Comparison of ENCODE assay signal across 8 mouse cellular contexts in the genomic region with DNA sequence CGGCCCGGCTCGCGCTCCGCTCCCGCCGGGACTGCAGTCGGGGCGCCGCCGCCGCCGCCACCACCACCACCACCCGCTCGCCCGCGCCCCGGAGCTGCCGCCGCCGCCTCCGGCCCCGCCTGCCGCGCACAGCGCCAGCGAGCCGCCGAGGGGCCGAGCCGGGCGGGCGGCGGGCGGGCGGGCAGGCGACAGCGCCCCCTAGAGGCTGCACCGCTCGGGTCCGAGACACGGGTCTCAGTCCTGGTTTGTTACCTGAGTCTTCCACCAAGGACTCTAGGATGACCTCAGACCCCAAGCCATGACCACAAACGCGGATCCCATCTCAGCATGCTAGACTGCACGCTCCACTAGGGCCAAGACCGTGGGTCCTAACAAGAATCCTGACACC. TPM values are rescaled to one million over a fixed set of nuclear protein-coding genes. Genes with fewer than 3 reads are reported as not detected.
A peak's percentile ranks its signal among the peaks of the same experiment; 100 is the strongest.
DNase-seq lines count a peak whose midpoint lies in the region; ATAC-seq lines count a peak whose summit lies in the region.

Gene Grk2 (minus strand): TSS at position 33 of the 388 bp plus-strand sequence.

- H3K4me1 ChIP-seq in embryonic facial prominence, embryonic 10.5 days, result peaks cover 49% of the 10 kb centered on the region
- H3K4me1 ChIP-seq in limb, embryonic 13.5 days, result peaks cover 50% of the 10 kb centered on the region
- peaks cover 51% of the 10 kb centered on the region for H3K4me1 ChIP-seq in midbrain, embryonic 14.5 days (ENCODE audit: control insufficient read depth, insufficient read depth, low read length)

- no peaks in the 10 kb centered on the region for H3K9me3 ChIP-seq in embryonic facial prominence, embryonic 10.5 days
- no peaks in the 10 kb centered on the region for H3K9me3 ChIP-seq in limb, embryonic 13.5 days
- no peaks in the 10 kb centered on the region for H3K9me3 ChIP-seq in midbrain, embryonic 14.5 days (ENCODE audit: control insufficient read depth, low read length)

- 9% methylated on average over 46 of the region's 46 CpGs for WGBS in embryonic facial prominence, embryonic 10.5 days
- WGBS in limb, embryonic 13.5 days, result under 1% methylated on average over 46 of the region's 46 CpGs
- under 1% methylated on average over 28 of the region's 46 CpGs for WGBS in midbrain, embryonic 14.5 days

- H3K36me3 ChIP-seq in embryonic facial prominence, embryonic 10.5 days (replicated peaks), result no peaks in the 10 kb centered on the region
- H3K36me3 ChIP-seq in limb, embryonic 13.5 days, result no peaks in the 10 kb centered on the region
- no peaks in the 10 kb centered on the region for H3K36me3 ChIP-seq in midbrain, embryonic 14.5 days (ENCODE audit: control insufficient read depth, insufficient read depth, low read length)

- peak within 1 kb of the TSS; percentile 96 for H3K9ac ChIP-seq in limb, embryonic 13.5 days
- peak within 1 kb of the TSS; percentile 98 for H3K9ac ChIP-seq in midbrain, embryonic 14.5 days (replicated peaks; ENCODE audit: low read length)

- ATAC-seq in limb, embryonic 13.5 days (ENCODE audit: low FRiP score, low read depth), result peak; percentile 83
- ATAC-seq in midbrain, embryonic 14.5 days (ENCODE audit: low FRiP score, low TSS enrichment), result peak; percentile 81

- H3K4me2 ChIP-seq in limb, embryonic 13.5 days (replicated peaks), result peak within 1 kb of the TSS; percentile 90
- peak within 1 kb of the TSS; percentile 88 for H3K4me2 ChIP-seq in midbrain, embryonic 14.5 days (ENCODE audit: low read length)

- peak; percentile 75 for DNase-seq in layer of hippocampus, adult 11-12 months (ENCODE audit: low spot score)
- no peak for DNase-seq in layer of hippocampus, adult 9-10 months (ENCODE audit: low spot score)
- peak; percentile 90 for DNase-seq in embryonic facial prominence, embryonic 10.5 days (ENCODE audit: low spot score)
- DNase-seq in heart, adult 11 months, result peak; percentile 98
- DNase-seq in kidney, adult 11 months, result peak; percentile 67
- DNase-seq in midbrain, embryonic 14.5 days, result peak; percentile 89
- peak; percentile 81 to 87 for DNase-seq in spleen, adult 18-20 months

- H3K4me3 ChIP-seq in embryonic facial prominence, embryonic 10.5 days, result peak within 1 kb of the TSS; percentile 96
- peak within 1 kb of the TSS; percentile 96 for H3K4me3 ChIP-seq in limb, embryonic 13.5 days
- H3K4me3 ChIP-seq in midbrain, embryonic 14.5 days (replicated peaks; ENCODE audit: low read depth, low read length), result peak within 1 kb of the TSS; percentile 93

- peak within 1 kb of the TSS; percentile 94 for H3K27ac ChIP-seq in embryonic facial prominence, embryonic 10.5 days (replicated peaks)
- peak within 1 kb of the TSS; percentile 79 for H3K27ac ChIP-seq in limb, embryonic 13.5 days
- peak within 1 kb of the TSS; percentile 91 for H3K27ac ChIP-seq in midbrain, embryonic 14.5 days (replicated peaks; ENCODE audit: low read depth, low read length)

- no peaks in the 10 kb centered on the region for H3K27me3 ChIP-seq in embryonic facial prominence, embryonic 10.5 days (replicated peaks; ENCODE audit: low read depth, poor library complexity, severe bottlenecking)
- no peaks in the 10 kb centered on the region for H3K27me3 ChIP-seq in limb, embryonic 13.5 days
- no peaks in the 10 kb centered on the region for H3K27me3 ChIP-seq in midbrain, embryonic 14.5 days (ENCODE audit: control insufficient read depth, insufficient read depth, low read length)

RNA-seq across cellular contexts. Expression of gene Grk2, which starts in this region (rescaled TPM):
- 12.5 and 14.8 TPM in 2 replicates for polyA plus RNA-seq in embryonic facial prominence, embryonic 10.5 days (2016; fragmentation: Nextera tagmentation; extraction: Ambion mirVana)
- 16.5 and 18.5 TPM in 2 replicates for polyA plus RNA-seq in limb, embryonic 13.5 days (2015; fragmentation: Nextera tagmentation; extraction: Ambion mirVana)
- polyA plus RNA-seq in midbrain, embryonic 14.5 days (2014; fragmentation: Nextera tagmentation; extraction: Ambion mirVana), result 29.0 and 30.0 TPM in 2 replicates
